Mouse (Mus musculus): Measurements from ENCODE around the gene Lmx1a. TPM values are rescaled to one million over a fixed set of nuclear protein-coding genes. Genes with fewer than 3 reads are reported as not detected.

Lmx1a gene
- polyA plus RNA-seq, 1 experiment from 2014 or later: 5.9 TPM

DNA sequence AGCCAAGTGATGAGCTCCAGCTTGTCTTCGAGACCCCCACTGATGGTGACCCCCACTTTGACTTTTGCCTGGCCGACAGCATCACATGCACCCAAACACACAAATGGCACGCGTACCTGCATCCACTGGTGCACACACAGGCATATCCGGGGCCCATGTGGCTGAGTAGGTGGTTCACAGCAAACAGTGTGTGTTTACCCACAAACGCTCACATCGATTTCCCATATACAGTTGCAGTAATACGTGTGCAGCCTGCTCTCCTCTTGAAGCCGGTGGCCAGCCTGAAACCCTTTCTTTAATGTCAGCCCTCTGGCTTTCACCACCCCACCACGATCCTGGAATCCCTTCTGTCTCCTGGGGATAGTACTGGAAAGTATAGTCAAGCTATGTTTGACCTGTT is 71.3 kb downstream of the Lmx1a start:
- no peak overlapping the region for H3K9ac ChIP-seq (ENCODE audit: low read depth, low read length)
- no peak overlapping the region for H3K27ac ChIP-seq (ENCODE audit: low read length)
- no peaks in the 10 kb centered on the region for H3K9me3 ChIP-seq (replicated peaks; ENCODE audit: control insufficient read depth, low read length, poor library complexity, severe bottlenecking)
- ATAC-seq: no peak
- peaks cover 15% of the 10 kb centered on the region for H3K4me1 ChIP-seq (ENCODE audit: control insufficient read depth, insufficient read depth, low read length)
- H3K4me2 ChIP-seq (ENCODE audit: low read length): no peak overlapping the region
- WGBS: 80% methylated on average over 10 of the region's 10 CpGs
- no peaks in the 10 kb centered on the region for H3K36me3 ChIP-seq (ENCODE audit: control insufficient read depth, insufficient read depth, low read length)
- no peak overlapping the region for H3K4me3 ChIP-seq (ENCODE audit: low read depth, low read length)
- H3K27me3 ChIP-seq (ENCODE audit: control insufficient read depth, insufficient read depth, low read depth, low read length): peaks cover 33% of the 10 kb centered on the region

DNA sequence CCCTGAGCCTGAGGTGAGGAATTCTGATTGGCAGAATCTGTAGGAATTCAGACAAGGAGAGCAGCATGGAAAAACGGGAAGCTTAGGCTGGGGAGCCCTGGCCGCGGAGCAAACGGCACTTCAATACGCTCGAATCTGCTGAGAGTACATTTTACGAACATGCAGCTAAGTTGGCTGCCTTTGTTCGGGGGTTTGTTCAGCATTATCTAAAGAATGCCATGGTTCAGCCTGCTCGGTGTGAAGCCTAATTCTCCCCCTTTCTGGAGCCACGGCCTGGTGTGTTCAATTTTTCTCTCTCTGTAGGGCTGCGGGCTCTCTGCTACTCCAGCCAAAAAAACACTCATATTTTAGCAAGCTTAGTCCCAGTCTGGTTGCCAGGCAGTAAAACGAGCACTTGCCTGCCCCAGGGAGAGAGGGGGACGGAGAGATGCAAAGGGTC is 72.8 kb downstream of the Lmx1a start:
- Histone ChIP-seq H3K27me3 (ENCODE audit: control insufficient read depth, insufficient read depth, low read depth, low read length) (peaks cover 31% of the 10 kb centered on the region), H3K9me3 (replicated peaks; ENCODE audit: control insufficient read depth, low read length, poor library complexity, severe bottlenecking) (no peaks in the 10 kb centered on the region), H3K4me3 (ENCODE audit: low read depth, low read length) (no peak overlapping the region), H3K36me3 (ENCODE audit: control insufficient read depth, insufficient read depth, low read length) (no peaks in the 10 kb centered on the region), H3K27ac (ENCODE audit: low read length) (peak overlapping the region; percentile 36; the same call in 1 of the 2 replicates), H3K4me2 (ENCODE audit: low read length) (peak overlapping the region; percentile 36), H3K4me1 (ENCODE audit: control insufficient read depth, insufficient read depth, low read length) (peaks cover 15% of the 10 kb centered on the region), H3K9ac (ENCODE audit: low read depth, low read length) (0 out of 2 replicates have a peak overlapping the region, but pooled peaks have one; percentile 26)
- WGBS: 2% methylated on average over 13 of the region's 13 CpGs
- peak; percentile 69 for ATAC-seq

DNA sequence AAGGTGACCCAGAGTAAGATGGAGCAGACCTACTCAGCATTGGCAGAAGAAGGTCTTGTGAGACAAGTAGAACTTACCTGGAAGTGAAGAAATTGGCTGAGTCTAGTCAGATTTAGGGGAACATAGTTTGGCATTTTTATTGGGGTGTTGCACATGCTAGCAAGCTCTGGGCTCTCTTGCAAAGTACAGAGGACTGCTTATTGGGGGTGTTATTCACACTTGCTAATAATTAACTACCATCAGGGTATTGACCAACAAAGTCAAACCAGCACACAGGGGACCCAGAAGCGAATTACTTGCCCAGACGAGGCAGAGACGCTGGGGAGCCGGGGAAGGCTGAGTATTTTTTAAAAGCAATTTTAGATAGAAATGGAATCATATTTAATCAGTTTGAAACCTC is 77.6 kb downstream of the Lmx1a start:
- no peak overlapping the region for H3K9ac ChIP-seq (ENCODE audit: low read depth, low read length)
- H3K36me3 ChIP-seq (ENCODE audit: control insufficient read depth, insufficient read depth, low read length): no peaks in the 10 kb centered on the region
- H3K27ac ChIP-seq (ENCODE audit: low read length): no peak overlapping the region
- WGBS: 92% methylated on average over 4 of the region's 4 CpGs
- H3K27me3 ChIP-seq (ENCODE audit: control insufficient read depth, insufficient read depth, low read depth, low read length): peaks cover 29% of the 10 kb centered on the region
- no peak for ATAC-seq
- peaks cover 8% of the 10 kb centered on the region for H3K4me1 ChIP-seq (ENCODE audit: control insufficient read depth, insufficient read depth, low read length)
- no peak overlapping the region for H3K4me2 ChIP-seq (ENCODE audit: low read length)
- no peaks in the 10 kb centered on the region for H3K9me3 ChIP-seq (replicated peaks; ENCODE audit: control insufficient read depth, low read length, poor library complexity, severe bottlenecking)
- no peak overlapping the region for H3K4me3 ChIP-seq (ENCODE audit: low read depth, low read length)

DNA sequence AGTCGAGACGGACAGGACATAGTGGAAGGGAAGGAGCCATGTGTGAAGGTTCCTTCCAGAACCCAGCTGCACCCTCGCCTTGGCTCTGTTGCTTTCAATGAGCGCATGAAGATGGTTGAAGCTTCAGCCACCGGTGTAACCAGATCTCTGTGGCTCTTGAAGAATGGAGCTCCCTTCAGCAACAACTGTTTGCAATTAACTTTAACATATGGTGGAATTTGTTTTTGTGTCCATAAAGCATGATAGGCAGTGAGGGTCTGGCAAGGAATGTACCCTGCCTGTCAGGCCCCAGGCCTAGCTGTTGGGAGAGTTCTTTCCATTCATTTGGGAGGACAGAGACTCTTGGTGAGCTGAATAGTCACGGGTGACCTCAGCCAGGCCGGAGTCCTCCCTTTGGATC is 81.4 kb downstream of the Lmx1a start:
- ATAC-seq: no peak
- H3K4me2 ChIP-seq (ENCODE audit: low read length): no peak overlapping the region
- WGBS: 90% methylated on average over 7 of the region's 7 CpGs

DNA sequence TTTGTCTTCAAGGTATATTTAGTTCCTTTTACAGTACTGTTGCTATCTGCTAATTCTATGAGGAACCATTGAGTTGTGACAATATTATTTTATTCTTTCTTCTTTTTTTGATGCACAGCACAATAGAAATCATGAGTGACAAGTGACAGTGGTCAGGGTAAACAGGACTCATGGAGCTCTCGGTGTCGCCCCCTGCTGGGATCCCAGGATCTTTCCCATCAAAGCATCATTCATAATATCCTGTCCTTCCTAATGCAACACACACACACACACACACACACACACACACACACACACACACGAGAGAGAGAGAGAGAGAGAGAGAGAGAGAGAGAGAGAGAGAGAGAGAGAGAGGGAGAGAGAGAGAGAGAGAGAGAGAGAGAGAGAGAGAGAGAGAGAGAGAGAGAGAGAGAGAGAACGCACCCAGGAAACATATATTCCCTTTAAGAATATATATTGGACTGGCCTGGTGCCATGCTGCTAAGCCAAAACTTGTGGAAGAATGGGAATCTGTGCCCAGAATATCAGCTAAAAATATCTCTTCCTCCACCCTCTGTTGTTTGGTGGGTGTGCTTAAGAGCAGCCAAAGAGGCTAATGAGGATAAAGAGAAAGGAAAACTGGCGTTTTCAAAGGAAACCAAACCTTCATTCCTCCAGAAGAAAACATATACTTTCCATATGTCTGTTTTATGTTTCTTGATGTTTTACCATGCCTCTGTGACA is 90.9 kb downstream of the Lmx1a start:
- Histone ChIP-seq H3K4me3 (ENCODE audit: low read depth, low read length) (no peak overlapping the region), H3K27me3 (ENCODE audit: control insufficient read depth, insufficient read depth, low read depth, low read length) (no peaks in the 10 kb centered on the region), H3K4me1 (ENCODE audit: control insufficient read depth, insufficient read depth, low read length) (no peaks in the 10 kb centered on the region), H3K36me3 (ENCODE audit: control insufficient read depth, insufficient read depth, low read length) (no peaks in the 10 kb centered on the region), H3K9me3 (replicated peaks; ENCODE audit: control insufficient read depth, low read length, poor library complexity, severe bottlenecking) (no peaks in the 10 kb centered on the region), H3K4me2 (ENCODE audit: low read length) (no peak overlapping the region), H3K9ac (ENCODE audit: low read depth, low read length) (no peak overlapping the region), H3K27ac (ENCODE audit: low read length) (no peak overlapping the region)
- 85% methylated on average over 4 of the region's 5 CpGs for WGBS
- ATAC-seq: no peak

More for the DNA sequence above, 81.4 kb downstream of the Lmx1a start:
- no peaks in the 10 kb centered on the region for H3K36me3 ChIP-seq (ENCODE audit: control insufficient read depth, insufficient read depth, low read length)
- no peak overlapping the region for H3K4me3 ChIP-seq (ENCODE audit: low read depth, low read length)
- no peaks in the 10 kb centered on the region for H3K4me1 ChIP-seq (ENCODE audit: control insufficient read depth, insufficient read depth, low read length)
- no peak overlapping the region for H3K27ac ChIP-seq (ENCODE audit: low read length)
- H3K9ac ChIP-seq (ENCODE audit: low read depth, low read length): no peak overlapping the region
- H3K9me3 ChIP-seq (replicated peaks; ENCODE audit: control insufficient read depth, low read length, poor library complexity, severe bottlenecking): no peaks in the 10 kb centered on the region
- H3K27me3 ChIP-seq (ENCODE audit: control insufficient read depth, insufficient read depth, low read depth, low read length): peaks cover 10% of the 10 kb centered on the region; the same call in 1 of the 2 replicates

DNA sequence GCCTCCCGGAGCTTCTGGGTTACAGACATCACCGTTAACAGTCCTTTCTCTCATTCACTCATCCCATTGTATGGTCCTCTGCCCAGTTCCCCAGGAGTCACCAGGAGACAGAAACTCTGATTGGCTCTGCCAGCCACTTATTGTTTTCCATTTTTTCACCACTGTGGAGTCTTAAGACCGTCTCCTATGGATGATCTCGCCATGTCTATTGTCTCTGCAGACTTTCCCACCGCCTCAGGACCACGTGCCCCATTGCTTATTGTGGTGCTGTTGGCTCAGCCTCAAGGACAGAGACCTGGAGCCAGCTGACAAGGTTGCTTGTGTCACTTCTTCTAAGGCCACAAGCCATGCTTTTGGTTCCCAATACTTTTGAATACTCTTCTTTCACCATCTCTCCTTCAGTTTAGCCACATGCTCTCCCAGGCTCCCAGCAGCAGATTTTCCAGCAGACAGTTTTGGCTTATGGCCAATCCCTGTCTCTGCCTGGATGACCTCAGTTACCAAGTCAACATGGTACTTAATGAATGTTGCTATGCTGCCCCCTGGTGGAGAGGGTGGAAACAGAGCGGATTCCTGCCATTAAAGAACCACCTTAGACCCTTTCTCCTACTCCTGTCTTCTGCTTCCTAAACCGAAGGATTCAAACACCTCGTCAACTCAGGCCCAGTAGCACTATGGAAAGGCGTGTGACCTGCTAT is 92.9 kb downstream of the Lmx1a start:
- no peak overlapping the region for H3K4me3 ChIP-seq (ENCODE audit: low read depth, low read length)
- H3K9me3 ChIP-seq (replicated peaks; ENCODE audit: control insufficient read depth, low read length, poor library complexity, severe bottlenecking): no peaks in the 10 kb centered on the region
- H3K4me1 ChIP-seq (ENCODE audit: control insufficient read depth, insufficient read depth, low read length): no peaks in the 10 kb centered on the region
- no peak for ATAC-seq
- no peak overlapping the region for H3K4me2 ChIP-seq (ENCODE audit: low read length)
- no peak overlapping the region for H3K9ac ChIP-seq (ENCODE audit: low read depth, low read length)
- H3K27me3 ChIP-seq (ENCODE audit: control insufficient read depth, insufficient read depth, low read depth, low read length): no peaks in the 10 kb centered on the region
- H3K27ac ChIP-seq (ENCODE audit: low read length): no peak overlapping the region
- 34% methylated on average over 10 of the region's 10 CpGs for WGBS
- no peaks in the 10 kb centered on the region for H3K36me3 ChIP-seq (ENCODE audit: control insufficient read depth, insufficient read depth, low read length)

DNA sequence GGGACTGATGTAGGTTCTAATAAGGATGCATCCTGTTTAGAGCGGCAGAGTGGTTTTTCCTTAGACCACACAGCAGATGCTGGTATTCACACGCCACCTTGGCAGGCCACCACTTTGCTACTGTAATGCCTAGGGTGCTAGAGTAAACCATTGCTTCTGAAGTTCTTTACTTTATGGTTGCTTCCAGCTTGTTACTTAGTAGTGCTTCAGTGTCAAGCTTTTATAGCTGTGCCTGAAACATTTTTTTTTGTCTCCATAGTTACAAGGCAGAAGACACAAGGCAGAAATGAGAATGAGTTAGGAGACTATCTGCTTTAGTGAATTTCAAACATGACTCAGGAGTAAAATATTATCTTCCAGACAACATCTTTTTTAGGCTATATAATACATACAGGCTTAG is 95.0 kb downstream of the Lmx1a start:
- Histone ChIP-seq H3K9ac (ENCODE audit: low read depth, low read length) (no peak overlapping the region), H3K9me3 (replicated peaks; ENCODE audit: control insufficient read depth, low read length, poor library complexity, severe bottlenecking) (no peaks in the 10 kb centered on the region), H3K27ac (ENCODE audit: low read length) (no peak overlapping the region), H3K36me3 (ENCODE audit: control insufficient read depth, insufficient read depth, low read length) (no peaks in the 10 kb centered on the region), H3K4me2 (ENCODE audit: low read length) (no peak overlapping the region), H3K4me3 (ENCODE audit: low read depth, low read length) (no peak overlapping the region), H3K4me1 (ENCODE audit: control insufficient read depth, insufficient read depth, low read length) (no peaks in the 10 kb centered on the region), H3K27me3 (ENCODE audit: control insufficient read depth, insufficient read depth, low read depth, low read length) (no peaks in the 10 kb centered on the region; the same call in 1 of the 2 replicates)
- WGBS: 77% methylated on average over 2 of the region's 2 CpGs
- no peak; the same call in 1 of the 2 replicates for ATAC-seq

DNA sequence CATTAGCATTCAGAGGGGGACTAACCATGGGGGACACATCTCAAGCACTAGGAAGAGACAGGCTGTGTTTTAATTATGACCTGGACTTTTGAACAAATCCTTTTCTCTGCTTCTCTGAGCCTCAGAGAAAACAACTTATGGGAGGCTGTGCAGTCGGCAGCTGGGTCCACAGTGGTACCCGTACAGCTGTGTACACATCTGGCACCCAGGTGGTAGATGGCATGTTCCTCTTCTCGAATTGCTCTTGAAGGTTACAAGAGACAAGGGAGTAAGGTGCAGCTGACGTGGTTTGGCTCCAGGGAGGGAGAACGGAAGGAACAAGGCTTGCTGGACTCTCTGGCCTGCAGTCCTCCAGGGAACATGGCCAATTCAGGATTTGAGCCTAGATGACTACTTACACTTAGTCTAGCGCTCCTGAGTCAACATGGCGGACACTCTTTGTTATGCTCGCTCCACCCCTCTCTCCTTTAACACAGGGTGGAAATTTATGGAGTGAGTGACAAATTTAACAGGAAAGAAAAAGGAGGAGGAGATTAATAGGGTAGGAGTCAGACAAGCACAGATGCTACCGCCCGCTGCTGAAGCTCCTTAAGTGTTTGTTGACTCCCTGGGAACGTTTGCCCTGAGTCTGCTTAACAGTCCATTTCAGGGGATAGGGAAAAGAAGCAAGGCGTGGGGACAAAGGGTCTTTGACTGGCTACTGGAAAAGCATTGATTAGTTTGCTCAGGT is 99.8 kb downstream of the Lmx1a start:
- no peak overlapping the region for H3K27ac ChIP-seq (ENCODE audit: low read length)
- H3K9me3 ChIP-seq (replicated peaks; ENCODE audit: control insufficient read depth, low read length, poor library complexity, severe bottlenecking): no peaks in the 10 kb centered on the region
- no peak overlapping the region for H3K4me3 ChIP-seq (ENCODE audit: low read depth, low read length)
- H3K4me1 ChIP-seq (ENCODE audit: control insufficient read depth, insufficient read depth, low read length): no peaks in the 10 kb centered on the region
- ATAC-seq: no peak
- WGBS: 70% methylated on average over 12 of the region's 12 CpGs
- H3K36me3 ChIP-seq (ENCODE audit: control insufficient read depth, insufficient read depth, low read length): no peaks in the 10 kb centered on the region
- no peaks in the 10 kb centered on the region; the same call in 1 of the 2 replicates for H3K27me3 ChIP-seq (ENCODE audit: control insufficient read depth, insufficient read depth, low read depth, low read length)
- no peak overlapping the region for H3K4me2 ChIP-seq (ENCODE audit: low read length)
- no peak overlapping the region for H3K9ac ChIP-seq (ENCODE audit: low read depth, low read length)
